Mouse (Mus musculus): ENCODE results near the gene Dapk3.
"Not testable (repeated sequence)": the region's sequence is repeated elsewhere in the genome, so short reads cannot be mapped to it uniquely, and the experiment has no call there.

Gene Dapk3

DNA sequence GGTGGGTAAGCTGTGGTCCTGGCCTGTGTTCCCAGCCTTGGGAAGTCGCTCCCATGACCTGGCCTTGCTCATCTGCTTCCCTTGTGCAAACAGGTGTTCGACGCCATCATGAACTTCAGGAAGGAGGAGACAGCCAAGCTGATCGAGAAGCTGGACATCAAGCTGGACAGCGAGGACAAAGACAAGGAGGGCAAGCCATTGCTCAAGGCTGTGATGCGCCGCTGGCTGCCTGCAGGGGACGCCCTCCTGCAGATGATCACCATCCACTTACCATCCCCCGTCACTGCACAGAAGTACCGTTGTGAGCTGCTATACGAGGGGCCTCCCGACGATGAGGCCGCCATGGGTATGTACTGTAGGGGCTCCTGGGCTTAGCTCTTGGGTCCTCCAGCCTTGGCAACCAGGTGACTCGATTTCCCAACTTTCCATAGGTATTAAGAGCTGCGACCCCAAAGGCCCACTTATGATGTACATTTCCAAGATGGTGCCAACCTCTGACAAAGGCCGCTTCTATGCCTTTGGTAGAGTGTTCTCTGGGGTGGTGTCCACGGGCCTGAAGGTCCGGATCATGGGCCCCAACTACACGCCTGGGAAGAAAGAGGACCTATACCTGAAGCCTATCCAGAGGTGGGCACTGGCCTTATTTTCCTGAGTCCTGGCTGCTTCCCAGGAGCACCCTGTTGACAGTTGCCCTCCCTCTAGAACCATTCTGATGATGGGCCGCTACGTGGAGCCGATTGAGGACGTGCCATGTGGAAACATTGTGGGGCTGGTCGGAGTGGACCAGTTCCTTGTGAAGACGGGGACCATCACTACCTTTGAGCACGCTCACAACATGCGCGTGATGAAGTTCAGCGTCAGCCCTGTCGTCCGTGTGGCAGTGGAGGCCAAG is 3.1 kb upstream of the Dapk3 start:
- DNase-seq: peak in 1 of 2 experiments; percentile 30

DNA sequence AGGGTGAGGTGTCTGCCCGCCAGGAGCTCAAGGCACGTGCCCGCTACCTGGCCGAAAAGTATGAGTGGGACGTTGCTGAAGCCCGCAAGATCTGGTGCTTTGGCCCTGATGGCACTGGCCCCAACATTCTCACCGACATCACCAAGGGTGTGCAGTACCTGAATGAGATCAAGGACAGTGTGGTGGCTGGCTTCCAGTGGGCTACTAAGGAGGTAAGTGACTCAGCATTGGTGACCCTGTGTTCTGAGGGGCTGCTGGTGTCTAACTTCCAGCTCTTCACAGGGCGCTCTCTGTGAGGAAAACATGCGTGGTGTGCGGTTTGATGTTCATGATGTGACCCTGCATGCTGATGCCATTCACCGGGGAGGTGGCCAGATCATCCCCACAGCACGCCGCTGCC is 1.9 kb upstream of the Dapk3 start:
- DNase-seq: no peak

DNA sequence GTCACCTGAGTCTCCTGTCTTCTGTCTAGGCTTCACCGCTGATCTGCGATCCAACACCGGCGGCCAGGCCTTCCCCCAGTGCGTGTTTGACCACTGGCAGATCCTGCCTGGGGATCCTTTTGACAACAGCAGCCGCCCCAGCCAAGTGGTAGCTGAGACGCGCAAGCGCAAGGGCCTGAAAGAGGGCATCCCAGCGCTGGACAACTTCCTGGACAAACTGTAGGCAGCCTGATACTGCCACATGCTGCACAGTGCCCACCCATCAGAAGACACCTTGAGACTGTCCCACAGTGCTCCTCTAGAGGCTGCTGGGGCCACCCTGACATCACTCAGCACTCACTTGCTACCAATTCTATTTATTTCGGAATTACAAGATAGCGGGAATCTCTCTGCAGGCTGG is 945 bp upstream of the Dapk3 start:
- DNase-seq: not testable (repeated sequence)

DNA sequence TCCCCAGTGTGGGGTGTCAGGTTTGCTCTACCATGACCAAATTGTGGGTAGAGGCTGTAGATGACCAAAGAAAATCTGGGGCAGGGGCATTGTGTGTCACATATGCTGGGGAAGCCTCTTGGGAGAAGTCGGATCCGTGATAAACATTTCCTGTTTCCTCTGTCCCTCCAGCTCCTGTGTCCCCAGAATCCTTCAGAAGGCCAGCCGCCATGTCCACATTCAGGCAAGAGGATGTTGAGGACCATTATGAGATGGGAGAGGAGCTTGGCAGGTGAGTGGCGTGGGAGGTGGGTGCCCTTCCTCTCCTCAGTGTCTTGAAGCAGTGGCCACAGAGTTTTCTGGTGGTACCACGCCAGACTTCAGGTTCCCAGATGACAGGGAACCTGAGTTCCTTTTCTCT is 1.0 kb downstream of the Dapk3 start, which contains the start of gene 4930442H23Rik:
Gene 4930442H23Rik, minus strand, starts transcription at position 45 of the 400 bp plus-strand sequence.
- DNase-seq: no peak

DNA sequence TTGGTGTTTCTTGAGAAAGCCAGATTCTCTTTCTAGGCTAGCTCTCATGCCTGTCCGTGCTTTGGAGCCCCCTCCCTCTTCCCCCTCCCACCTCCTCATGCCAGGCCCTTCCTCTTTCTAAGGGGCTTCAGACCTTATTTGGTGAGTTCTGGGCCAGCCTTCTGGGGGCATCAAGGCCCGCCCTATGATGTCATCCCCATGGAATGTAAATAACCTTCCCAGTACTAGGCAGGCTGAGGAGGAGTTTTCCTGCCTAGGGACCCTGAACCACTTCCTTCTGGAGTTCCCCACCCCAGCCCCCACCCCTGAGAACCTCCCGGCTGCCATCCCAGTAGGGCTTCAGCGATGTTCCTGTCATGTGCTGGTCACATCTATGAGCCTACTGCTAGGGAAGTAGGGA is 2.0 kb downstream of the Dapk3 start:
- DNase-seq: no peak

DNA sequence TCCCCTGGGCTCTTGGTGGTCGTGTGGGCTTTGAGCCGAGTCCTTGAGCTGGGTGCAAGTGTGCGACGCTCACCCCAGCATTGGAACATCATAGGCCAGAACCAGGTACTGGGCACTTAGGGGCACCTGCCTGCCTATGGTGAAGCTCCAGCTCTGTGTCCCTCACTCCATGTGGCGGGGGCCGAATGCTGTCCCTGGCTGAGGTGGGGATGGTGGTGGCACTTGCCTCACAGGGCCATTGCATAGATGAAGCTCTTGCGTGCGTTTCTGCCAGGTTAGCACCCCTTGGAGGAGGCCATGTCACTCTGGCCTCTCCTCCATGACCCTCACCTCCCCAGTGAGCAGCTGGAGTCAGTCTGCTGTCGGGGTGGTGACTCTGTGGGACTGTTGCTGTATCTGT is 4.4 kb downstream of the Dapk3 start:
- DNase-seq: no peak

DNA sequence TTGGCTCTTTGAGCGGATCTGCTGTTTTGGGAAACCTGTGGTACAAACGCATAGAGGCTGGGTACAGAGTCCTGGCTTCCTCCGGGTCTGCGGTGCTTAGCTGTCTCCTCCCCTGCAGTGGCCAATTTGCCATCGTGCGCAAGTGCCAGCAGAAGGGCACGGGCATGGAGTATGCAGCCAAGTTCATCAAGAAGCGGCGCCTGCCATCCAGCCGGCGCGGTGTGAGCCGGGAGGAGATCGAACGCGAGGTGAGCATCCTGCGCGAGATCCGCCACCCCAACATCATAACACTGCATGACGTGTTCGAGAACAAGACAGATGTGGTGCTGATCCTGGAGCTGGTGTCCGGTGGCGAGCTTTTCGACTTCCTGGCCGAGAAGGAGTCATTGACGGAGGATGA is 7.0 kb downstream of the Dapk3 start:
- DNase-seq: no peak

DNA sequence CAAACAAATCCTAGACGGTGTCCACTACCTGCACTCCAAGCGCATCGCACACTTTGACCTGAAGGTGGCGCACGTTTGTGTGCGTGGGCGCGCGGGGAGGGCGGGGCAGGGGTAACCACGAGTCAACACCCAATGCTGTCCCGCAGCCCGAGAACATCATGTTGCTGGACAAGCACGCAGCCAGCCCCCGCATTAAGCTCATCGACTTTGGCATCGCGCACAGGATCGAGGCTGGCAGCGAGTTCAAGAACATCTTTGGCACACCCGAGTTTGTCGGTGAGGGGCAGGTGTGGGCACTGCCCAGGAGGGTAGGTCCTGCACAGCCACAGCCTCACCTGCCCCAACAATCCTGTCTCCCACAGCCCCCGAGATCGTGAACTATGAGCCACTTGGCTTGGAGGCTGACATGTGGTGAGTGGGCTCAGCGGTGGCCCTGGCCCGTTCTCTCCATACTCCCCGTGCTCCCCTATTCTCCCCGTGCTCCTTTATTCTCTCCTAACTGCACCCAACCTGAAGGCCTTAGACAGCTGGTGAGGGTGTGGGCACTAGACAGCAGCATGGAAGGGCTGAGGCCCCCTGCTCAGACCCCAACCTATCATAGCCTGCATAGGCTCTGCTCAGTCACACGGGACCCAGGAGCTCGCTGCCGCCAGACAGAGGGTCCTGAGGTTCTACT is 7.6 kb downstream of the Dapk3 start:
- peak; percentile 56 to 71 for DNase-seq

DNA sequence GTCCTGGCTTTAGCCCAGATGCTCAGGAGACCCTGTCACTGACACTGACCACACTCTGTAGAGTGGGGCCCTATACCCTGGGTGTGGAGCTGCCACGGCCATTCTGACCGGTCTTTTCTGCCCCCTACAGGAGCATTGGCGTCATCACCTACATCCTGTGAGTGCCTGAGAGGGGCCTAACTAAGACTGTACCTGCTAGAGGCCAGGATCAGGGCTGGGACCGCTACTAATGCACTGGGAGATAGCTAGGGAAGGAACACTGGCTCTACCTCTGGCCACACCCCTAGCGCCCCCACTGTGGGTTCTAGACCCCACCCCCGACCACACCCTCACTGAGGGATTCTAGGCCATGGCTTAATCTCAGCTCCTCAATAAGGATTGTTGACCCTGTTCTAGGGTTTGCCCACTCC is 8.1 kb downstream of the Dapk3 start:
- DNase-seq: no peak

DNA sequence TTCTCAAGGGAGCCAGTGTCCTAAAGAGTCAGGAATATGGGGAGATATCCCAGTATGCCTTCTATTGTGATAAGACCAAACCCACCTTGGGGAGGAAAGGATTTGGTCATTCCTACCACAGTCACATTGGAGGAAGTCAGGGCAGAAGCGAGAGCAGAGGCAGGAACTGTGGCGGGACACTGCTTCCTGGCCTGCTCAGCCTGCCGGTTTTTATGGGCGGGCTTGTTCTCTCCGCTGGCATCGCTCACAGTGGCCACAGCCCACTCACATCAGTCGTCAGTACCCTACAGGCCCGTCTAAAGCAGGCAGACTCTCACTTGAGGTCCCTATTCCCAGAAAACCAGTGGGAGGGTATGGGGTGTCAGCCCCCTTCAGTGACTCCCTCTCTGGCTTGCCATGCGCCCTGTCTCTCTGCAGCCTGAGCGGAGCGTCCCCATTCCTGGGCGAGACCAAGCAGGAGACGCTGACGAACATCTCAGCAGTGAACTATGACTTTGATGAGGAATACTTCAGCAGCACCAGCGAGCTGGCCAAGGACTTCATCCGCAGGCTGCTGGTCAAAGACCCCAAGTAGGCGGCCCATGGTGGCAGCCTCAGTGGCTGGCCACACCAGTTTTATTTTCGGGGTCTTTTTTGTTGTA is 8.7 kb downstream of the Dapk3 start:
- no peak for DNase-seq

DNA sequence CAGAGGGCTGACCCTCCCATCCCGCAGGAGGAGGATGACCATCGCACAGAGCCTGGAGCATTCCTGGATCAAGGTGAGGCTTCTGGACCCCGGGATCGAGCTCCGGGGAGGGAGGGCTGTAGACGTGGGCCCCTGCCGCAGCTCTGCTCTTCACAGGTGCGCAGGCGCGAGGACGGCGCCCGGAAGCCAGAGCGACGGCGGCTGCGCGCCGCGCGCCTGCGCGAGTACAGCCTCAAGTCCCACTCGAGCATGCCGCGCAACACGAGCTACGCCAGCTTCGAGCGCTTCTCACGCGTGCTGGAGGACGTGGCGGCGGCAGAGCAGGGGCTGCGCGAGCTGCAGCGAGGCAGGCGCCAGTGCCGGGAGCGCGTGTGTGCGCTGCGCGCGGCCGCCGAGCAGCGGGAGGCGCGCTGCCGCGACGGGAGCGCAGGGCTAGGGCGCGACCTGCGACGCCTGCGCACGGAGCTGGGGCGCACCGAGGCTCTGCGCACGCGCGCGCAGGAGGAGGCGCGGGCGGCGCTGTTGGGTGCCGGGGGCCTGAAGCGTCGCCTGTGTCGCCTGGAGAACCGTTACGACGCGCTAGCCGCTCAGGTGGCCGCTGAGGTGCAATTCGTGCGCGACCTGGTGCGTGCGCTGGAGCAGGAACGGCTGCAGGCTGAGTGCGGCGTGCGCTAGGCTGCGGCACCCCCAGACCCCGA is 9.6 kb downstream of the Dapk3 start:
- peak; percentile 88 to 91 for DNase-seq

DNA sequence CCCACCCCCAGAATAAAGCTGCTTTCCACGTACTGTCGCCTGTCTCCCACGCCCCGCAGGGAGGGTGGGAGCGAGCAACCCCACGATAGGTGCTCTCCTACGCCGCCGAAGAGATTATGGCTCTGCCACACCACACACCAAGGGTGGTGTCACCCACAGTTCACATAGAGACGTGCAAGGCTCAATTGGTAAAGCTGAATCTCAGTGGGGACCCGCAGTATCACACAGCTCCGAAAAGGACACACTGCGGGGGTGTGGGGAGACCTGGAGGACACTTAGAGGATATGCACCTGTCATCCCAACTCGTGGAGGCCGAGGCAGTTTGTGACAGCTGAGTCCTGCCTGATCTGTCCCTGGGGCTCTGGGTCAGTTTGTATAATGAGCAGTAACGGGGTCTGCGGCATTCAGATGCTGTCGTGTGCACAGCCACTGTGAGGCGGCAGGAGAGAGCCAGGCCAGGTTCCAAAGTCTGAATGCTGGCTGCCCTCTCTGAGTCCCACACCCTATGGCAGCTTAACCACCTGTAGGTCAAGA is 10.2 kb downstream of the Dapk3 start:
- DNase-seq: peak; percentile 64 to 71

DNA sequence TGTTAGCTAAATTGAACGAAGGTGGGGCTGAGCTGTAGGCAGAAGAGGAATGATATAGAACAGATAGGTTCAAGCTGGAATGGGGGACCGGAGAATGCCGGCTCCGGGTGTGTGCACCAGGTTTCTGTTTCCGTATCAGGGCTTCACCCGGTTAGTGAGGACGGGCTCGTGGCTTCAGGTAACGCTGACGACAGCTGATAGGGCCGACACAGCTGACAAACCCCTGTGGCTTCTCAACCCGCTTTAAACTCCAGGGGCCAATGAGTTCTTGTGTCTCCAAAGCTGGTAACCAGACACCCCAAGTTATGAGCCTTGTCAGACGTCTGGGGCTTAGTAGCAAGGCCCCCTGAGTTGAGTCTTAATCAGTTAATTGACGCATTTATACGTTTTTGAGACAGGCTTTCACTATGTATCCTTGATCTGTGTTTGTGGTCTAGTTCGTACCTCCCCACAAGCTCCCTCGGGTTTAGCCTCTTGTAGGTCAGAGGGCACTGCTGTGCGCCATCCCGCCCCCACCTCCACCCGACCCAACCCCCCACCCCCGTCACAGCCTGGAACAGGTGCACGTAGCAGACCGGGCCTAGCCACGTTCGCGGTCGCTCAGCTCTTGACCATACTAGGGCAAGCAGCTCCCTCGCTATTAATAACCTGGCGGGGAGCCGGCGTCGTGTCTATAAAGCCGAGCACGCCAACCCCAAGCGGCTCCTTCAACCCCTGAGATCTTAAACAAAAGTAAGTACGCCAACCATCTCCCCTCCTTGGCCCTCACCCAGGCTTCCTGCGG is 11.4 kb downstream of the Dapk3 start:
- peak; percentile 63 to 75 for DNase-seq

DNA sequence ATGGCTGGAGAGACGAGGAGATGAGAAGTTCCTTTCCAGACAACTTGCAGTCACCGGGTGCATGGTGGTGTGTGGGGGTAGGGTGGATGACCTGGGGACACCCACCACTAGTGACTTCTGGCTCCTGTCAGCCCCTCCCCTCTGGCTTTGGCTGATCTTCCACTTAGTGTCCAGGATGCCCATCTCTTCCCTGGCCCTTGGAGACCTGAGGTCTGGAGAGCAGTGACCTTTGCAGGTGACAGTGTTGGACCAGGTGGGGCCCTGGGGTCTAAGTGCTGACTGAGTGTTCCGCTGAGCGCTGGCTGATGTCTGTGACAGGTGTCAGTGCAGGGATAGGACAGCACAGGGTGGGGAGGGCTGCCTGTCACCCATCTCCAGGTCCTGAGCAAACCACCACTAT is 12.5 kb downstream of the Dapk3 start:
- DNase-seq: no peak

DNA sequence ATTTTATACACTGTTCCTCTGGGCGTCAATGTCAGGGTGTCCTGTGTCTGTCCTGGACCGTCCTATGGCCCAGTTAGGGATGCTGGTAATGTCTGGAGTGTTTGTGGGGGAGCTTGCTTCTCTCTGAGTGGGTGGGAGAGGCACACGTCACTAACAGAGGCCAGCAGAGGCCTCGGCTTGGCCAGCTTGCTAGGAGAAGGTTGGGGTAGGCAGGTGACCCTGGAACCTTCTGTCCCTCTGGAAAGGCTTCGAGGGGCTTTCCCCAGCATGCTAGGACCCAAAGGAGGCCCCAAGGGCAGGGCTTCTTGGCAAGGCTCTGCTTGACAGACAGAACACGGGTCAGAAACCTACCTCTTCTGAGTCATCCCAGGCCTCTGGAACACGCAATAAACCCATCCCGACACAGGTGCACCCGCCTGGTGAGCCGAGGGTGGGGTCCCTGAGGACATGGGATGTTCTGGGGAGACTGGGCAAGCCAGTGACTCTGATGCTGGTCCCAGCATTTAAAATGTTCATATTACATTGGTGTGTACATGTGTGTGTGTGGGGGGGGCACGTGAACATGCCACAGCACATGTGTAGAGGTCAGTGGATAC is 13.8 kb downstream of the Dapk3 start:
- no peak for DNase-seq

DNA sequence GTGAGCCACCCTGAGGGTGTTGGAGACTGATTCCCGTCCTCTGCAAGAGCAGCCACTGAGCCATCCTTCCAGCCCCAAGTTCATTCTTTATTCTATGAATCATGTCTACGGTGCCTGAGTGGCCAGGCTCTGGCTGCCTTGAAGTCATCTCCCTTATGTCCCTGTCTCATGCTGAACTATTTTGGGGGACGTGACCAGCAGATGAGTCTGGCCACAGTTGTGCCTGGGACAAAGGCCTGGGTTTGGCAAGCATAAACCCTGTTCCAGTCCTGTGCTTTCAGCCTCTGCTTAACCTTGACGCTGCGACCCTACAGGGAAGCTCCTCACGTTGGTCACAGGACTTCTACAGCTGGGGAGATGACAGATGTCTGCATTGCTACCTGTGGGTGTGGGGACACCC is 14.5 kb downstream of the Dapk3 start:
- no peak for DNase-seq

DNA sequence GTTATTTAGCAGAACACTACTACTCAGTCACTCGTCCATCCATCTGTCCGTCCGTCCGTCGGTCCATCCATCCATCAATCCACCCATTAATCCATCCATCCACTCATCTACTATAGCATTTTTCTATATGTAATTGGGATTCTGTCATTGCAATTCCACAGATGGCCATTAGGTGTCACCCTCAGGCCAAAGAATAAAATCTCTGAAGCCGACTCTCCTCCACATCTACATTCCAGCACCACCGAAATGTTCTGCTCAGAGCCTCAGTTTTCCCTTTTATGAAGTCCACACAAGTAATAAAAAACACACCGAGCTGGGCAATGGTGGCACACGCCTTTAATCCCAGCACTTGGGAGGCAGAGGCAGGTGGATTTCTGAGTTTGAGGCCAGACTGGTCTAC is 15.4 kb downstream of the Dapk3 start:
- peak; percentile 81 to 87 for DNase-seq

DNA sequence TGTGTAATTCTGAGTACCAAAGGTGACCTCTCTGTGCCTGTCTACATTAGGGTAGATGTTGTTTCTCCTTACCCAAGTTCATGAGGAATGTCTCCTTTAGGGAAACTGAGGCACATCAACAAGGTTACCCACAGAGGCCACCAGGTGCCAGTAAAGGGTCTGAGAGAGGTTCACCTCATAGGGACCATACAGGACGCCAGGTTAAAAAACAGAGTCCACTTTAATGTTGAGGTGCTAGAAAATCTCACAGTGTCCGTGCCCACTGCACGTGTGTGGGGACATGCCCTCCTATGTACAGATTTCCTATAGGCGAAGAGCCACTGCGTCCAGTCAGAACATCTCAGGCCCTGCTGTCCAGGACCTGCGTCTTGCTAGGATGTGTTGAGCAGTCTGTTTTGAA is 16.2 kb downstream of the Dapk3 start:
- no peak for DNase-seq

DNA sequence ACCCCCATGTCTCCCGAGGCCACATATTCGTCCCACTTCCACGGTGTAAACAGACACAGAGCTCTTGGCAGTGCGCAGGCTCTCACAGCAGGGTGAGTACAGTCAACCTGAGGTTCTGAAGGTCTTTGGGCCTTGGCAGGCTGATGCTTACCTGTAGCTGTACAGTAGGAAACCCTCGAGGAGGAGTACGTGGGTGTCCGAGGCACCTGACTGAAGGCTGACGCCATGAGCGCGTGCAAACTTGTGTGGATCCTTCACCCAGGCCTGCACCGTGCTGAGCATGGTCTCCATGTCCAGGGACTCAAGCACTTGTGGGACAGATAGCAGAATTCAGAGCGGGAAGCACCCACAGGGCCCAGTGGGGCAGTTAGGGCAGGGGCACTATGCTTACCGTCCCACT is 17.3 kb downstream of the Dapk3 start:
- no peak for DNase-seq

DNA sequence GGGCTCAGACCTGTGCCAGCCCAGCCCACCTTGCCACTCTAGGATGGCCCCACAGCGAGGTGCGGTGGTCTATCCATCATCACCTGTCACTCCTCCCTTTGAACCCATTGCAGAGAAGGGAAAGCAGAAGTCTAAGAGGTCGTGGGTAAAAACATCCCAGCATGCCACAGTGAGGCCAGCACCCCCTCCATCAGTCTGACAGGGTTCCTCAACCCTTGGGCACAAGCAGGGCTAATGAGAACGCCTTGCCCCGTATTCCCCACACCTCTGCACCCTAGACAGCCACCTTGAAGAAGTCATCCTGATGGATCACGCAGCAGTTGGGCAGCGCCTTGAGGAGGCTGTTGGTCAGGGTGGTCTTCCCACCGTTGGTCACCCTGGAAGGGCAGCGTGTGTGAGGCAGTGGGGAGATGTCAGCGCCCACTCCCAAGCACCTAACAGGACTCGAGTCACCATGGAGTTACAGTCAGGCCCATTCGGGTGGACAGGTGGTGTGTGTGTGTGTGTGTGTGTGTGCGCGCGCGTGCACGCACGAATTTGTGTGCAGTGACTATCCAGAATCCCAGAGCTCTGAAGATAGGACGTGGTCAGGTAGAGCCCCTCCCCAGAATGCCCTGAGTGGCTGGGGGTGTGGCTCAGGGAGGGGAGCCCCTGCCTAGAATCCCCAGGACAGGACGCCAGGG is 17.9 kb downstream of the Dapk3 start:
- DNase-seq: no peak

Data from cerebellum, postnatal 10 days (tissue).